Mouse (Mus musculus) embryonic facial prominence, embryonic 11.5 days (tissue): ENCODE data around the gene Nsun5. TPM values are rescaled to one million over a fixed set of nuclear protein-coding genes. Genes with fewer than 3 reads are reported as not detected.

Source experiments
- ATAC-seq: fragments of 200-750 bp; cut with Nextera tagmentation; replicated peaks from 2 replicates; pipeline ENCODE4 v1.8.0; 2017; ENCODE audit warnings: low read depth; ENCODE audit not compliant: insufficient number of reproducible peaks, low FRiP score, low TSS enrichment
- DNase-seq: peaks from one replicate; pipeline ENCODE4 v3.0.0-alpha.2; 2015; ENCODE audit warnings: low spot score
- H3K27ac ChIP-seq: fragments of 300-500 bp; sonication (generic); replicated peaks from 2 replicates; pipeline ENCODE4 v1.5.1; 2014; ENCODE audit warnings: mild to moderate bottlenecking, low read depth, low read length, control low read depth
- H3K27me3 ChIP-seq: fragments of 300-500 bp; sonication (generic); 2 replicates; pipeline ENCODE4 v1.6.1; 2014; ENCODE audit warnings: mild to moderate bottlenecking, low read length, moderate library complexity, mixed read lengths; ENCODE audit not compliant: control insufficient read depth, insufficient read depth
- H3K36me3 ChIP-seq: fragments of 300-500 bp; sonication (generic); replicated peaks from 2 replicates; pipeline ENCODE4 v1.6.1; 2014; ENCODE audit warnings: low read depth, mild to moderate bottlenecking, low read length, moderate library complexity, mixed read lengths; ENCODE audit not compliant: control insufficient read depth, insufficient read depth
- H3K4me1 ChIP-seq: fragments of 300-500 bp; sonication (generic); 2 replicates; pipeline ENCODE4 v1.6.1; 2014; ENCODE audit warnings: low read length, mixed read lengths; ENCODE audit not compliant: control insufficient read depth, insufficient read depth
- H3K4me2 ChIP-seq: fragments of 300-500 bp; sonication (generic); 2 replicates; pipeline ENCODE4 v1.6.1; 2014; ENCODE audit warnings: low read depth, mild to moderate bottlenecking, control low read depth, low read length, moderate library complexity
- H3K4me3 ChIP-seq: fragments of 300-500 bp; sonication (generic); 2 replicates; pipeline ENCODE4 v1.5.1; 2014; ENCODE audit warnings: low read depth, low read length, control low read depth
- H3K9ac ChIP-seq: fragments of 300-500 bp; sonication (generic); replicated peaks from 2 replicates; pipeline ENCODE4 v1.6.1; 2014; ENCODE audit warnings: mild to moderate bottlenecking, control low read depth, low read length
- H3K9me3 ChIP-seq: fragments of 300-500 bp; sonication (generic); replicated peaks from 2 replicates; pipeline ENCODE4 v1.6.1; 2016; ENCODE audit warnings: mild to moderate bottlenecking, low read length, inconsistent platforms, mixed read lengths; ENCODE audit not compliant: control insufficient read depth
- WGBS: fragments of 180-500 bp; shearing (Covaris S2); extraction: QIAGEN DNeasy Blood & Tissue Kit; methylation state at CpG from one replicate; pipeline ENCODE4 v1.1.7; 2014; 5-methylcytosine and 5-hydroxymethylcytosine counted together
- microRNA-seq: library from miRNA; unstranded; fragments of <30 nt; microRNA quantifications from one replicate; pipeline ENCODE4, GENCODE M21; 2016; ENCODE audit warnings: borderline number of aligned reads
- polyA plus RNA-seq: library from polyadenylated mRNA; unstranded; fragments of >200 nt; fragmentation: Nextera tagmentation; extraction: Ambion mirVana; gene quantifications from 2 replicates; pipeline ENCODE4 v1.2.1, GENCODE M21; 2014

Gene Nsun5
- polyA plus RNA-seq, 1 experiment from 2014 or later: 32.6 TPM

GRCm38 (mm10) chr5:135399382-135399781 is 29.6 kb downstream of the Nsun5 start:
- no peaks in the 10 kb centered on the region for H3K4me1 ChIP-seq
- no peaks in the 10 kb centered on the region for H3K36me3 ChIP-seq
- no peak overlapping the region for H3K4me3 ChIP-seq
- no peaks in the 10 kb centered on the region for H3K9me3 ChIP-seq
- DNase-seq (no peak), ATAC-seq (no peak)
- H3K27me3 ChIP-seq: no peaks in the 10 kb centered on the region
- H3K4me2 ChIP-seq: no peak overlapping the region
- H3K9ac ChIP-seq: no peak overlapping the region
- H3K27ac ChIP-seq: no peak overlapping the region
- 67% methylated on average over 6 of the region's 6 CpGs for WGBS

- Histone ChIP-seq H3K9me3 (no peaks in the 10 kb centered on the region), H3K27me3 (no peaks in the 10 kb centered on the region), H3K9ac (no peak overlapping the region), H3K4me1 (no peaks in the 10 kb centered on the region), H3K36me3 (no peaks in the 10 kb centered on the region), H3K27ac (no peak overlapping the region), H3K4me2 (no peak overlapping the region), H3K4me3 (no peak overlapping the region)
- DNase-seq (peak; percentile 93), ATAC-seq (peak; percentile 51; the same call in 1 of the 2 replicates)
- 9% methylated on average over 2 of the region's 2 CpGs for WGBS
Observed at GRCm38 (mm10) chr5:135400244-135400643, 30.5 kb downstream of the Nsun5 start.

- Histone ChIP-seq H3K4me1 (no peaks in the 10 kb centered on the region), H3K9ac (no peak overlapping the region), H3K4me2 (no peak overlapping the region), H3K36me3 (no peaks in the 10 kb centered on the region), H3K9me3 (no peaks in the 10 kb centered on the region), H3K27ac (no peak overlapping the region), H3K4me3 (no peak overlapping the region), H3K27me3 (no peaks in the 10 kb centered on the region)
- DNase-seq (peak; percentile 73), ATAC-seq (0 out of 2 replicates have a peak, but pooled peaks have one; percentile 24)
- 38% methylated on average over 20 of the region's 20 CpGs for WGBS
Observed at GRCm38 (mm10) chr5:135404623-135405022, 34.9 kb downstream of the Nsun5 start.

GRCm38 (mm10) chr5:135405437-135405836 is 35.7 kb downstream of the Nsun5 start:
- H3K27me3 ChIP-seq: no peaks in the 10 kb centered on the region
- no peak overlapping the region for H3K27ac ChIP-seq
- H3K4me1 ChIP-seq: no peaks in the 10 kb centered on the region
- H3K4me2 ChIP-seq: no peak overlapping the region
- 86% methylated on average over 9 of the region's 9 CpGs for WGBS
- H3K9ac ChIP-seq: no peak overlapping the region
- no peaks in the 10 kb centered on the region; the same call in 1 of the 2 replicates for H3K36me3 ChIP-seq
- no peak overlapping the region for H3K4me3 ChIP-seq
- H3K9me3 ChIP-seq: no peaks in the 10 kb centered on the region
- ATAC-seq (no peak), DNase-seq (no peak)

GRCm38 (mm10) chr5:135408114-135408513 is 38.4 kb downstream of the Nsun5 start:
- Histone ChIP-seq H3K27ac (no peak overlapping the region), H3K4me2 (no peak overlapping the region), H3K4me1 (no peaks in the 10 kb centered on the region), H3K4me3 (no peak overlapping the region), H3K9me3 (no peaks in the 10 kb centered on the region), H3K36me3 (no peaks in the 10 kb centered on the region; the same call in 1 of the 2 replicates), H3K9ac (no peak overlapping the region), H3K27me3 (no peaks in the 10 kb centered on the region)
- no peak for DNase-seq
- ATAC-seq: no peak
- 84% methylated on average over 4 of the region's 4 CpGs for WGBS

- no peaks in the 10 kb centered on the region for H3K27me3 ChIP-seq
- H3K27ac ChIP-seq: no peak overlapping the region
- H3K4me3 ChIP-seq: no peak overlapping the region
- peaks cover 4% of the 10 kb centered on the region for H3K36me3 ChIP-seq
- H3K4me1 ChIP-seq: no peaks in the 10 kb centered on the region
- WGBS: 86% methylated on average over 9 of the region's 9 CpGs
- H3K9ac ChIP-seq: no peak overlapping the region
- DNase-seq (no peak), ATAC-seq (no peak)
- no peaks in the 10 kb centered on the region for H3K9me3 ChIP-seq
- H3K4me2 ChIP-seq: no peak overlapping the region
Observed at GRCm38 (mm10) chr5:135410266-135410665, 40.5 kb downstream of the Nsun5 start.

Small RNA genes within 50 kb of the gene (microRNA-seq; reads per million reads assigned to microRNA genes)
- 2.8 reads per million for gene Mir7033

Other genes starting within 250 kb of the Nsun5 start
- gene Tbl2, start 220.3 kb upstream of the Nsun5 start, polyA plus RNA-seq: 20.0 and 20.8 TPM in 2 replicates
- 38.5 and 40.2 TPM in 2 replicates for gene Bcl7b, start 201.7 kb upstream of the Nsun5 start, polyA plus RNA-seq
- gene Baz1b, start 182.7 kb upstream of the Nsun5 start, polyA plus RNA-seq: 60.2 and 65.6 TPM in 2 replicates
- 3.4 TPM in 2 replicates for gene Fzd9, start 118.7 kb upstream of the Nsun5 start, polyA plus RNA-seq
- not detected in 2 replicates for gene Fkbp6, start 19.9 kb upstream of the Nsun5 start, polyA plus RNA-seq
- not detected in 2 replicates for gene Trim50, start 16.7 kb upstream of the Nsun5 start, polyA plus RNA-seq
- gene Pom121, start 24.6 kb downstream of the Nsun5 start, polyA plus RNA-seq: 14.6 and 15.3 TPM in 2 replicates
- 35.3 and 40.2 TPM in 2 replicates for gene Hip1, start 175.2 kb downstream of the Nsun5 start, polyA plus RNA-seq
- gene Ccl26, start 193.6 kb downstream of the Nsun5 start, polyA plus RNA-seq: not detected in 2 replicates
- 1.4 and 1.5 TPM in 2 replicates for gene Ccl24, start 203.1 kb downstream of the Nsun5 start, polyA plus RNA-seq